Mouse (Mus musculus) heart, adult 2 months (tissue): ENCODE measurements around the gene Pitpnm3. TPM values are rescaled to one million over a fixed set of nuclear protein-coding genes. Genes with fewer than 3 reads are reported as not detected.
A peak's percentile ranks its signal among the peaks of the same experiment; 100 is the strongest.

Experiments
- DNase-seq, 2 experiments: peaks; one replicate each; pipeline ENCODE4 v3.0.0; 2021
- H3K27ac ChIP-seq: fragments of 200-600 bp; 2 replicates; pipeline ENCODE4 v1.8.1; 2022
- H3K27me3 ChIP-seq: fragments of 200-500 bp; 2 replicates; pipeline ENCODE4 v1.6.1; 2012; ENCODE audit warnings: mild to moderate bottlenecking, low read length, inconsistent platforms, mixed read lengths; ENCODE audit not compliant: control insufficient read depth, insufficient read depth
- H3K36me3 ChIP-seq: fragments of 200-500 bp; 2 replicates; pipeline ENCODE4 v1.6.1; 2012; ENCODE audit warnings: low read length, inconsistent platforms; ENCODE audit not compliant: control insufficient read depth, insufficient read depth
- H3K4me1 ChIP-seq: fragments of 200-500 bp; 2 replicates; pipeline ENCODE4 v1.6.1; 2011; ENCODE audit warnings: low read length; ENCODE audit not compliant: control insufficient read depth, insufficient read depth
- H3K4me3 ChIP-seq: fragments of 200-600 bp; 2 replicates; pipeline ENCODE4 v1.8.1; 2022
- H3K79me2 ChIP-seq: fragments of 200-500 bp; replicated peaks from 2 replicates; pipeline ENCODE4 v1.6.1; 2012; ENCODE audit warnings: mild to moderate bottlenecking, inconsistent platforms, low read length, moderate library complexity, mixed read lengths; ENCODE audit not compliant: control insufficient read depth, insufficient read depth
- H3K9ac ChIP-seq: fragments of 200-500 bp; 2 replicates; pipeline ENCODE4 v1.6.1; 2012; ENCODE audit warnings: low read depth, mild to moderate bottlenecking, control low read depth, inconsistent platforms, low read length, mixed read lengths
- CTCF ChIP-seq: fragments of 200-600 bp; IDR thresholded peaks from 2 replicates; pipeline ENCODE4 v1.8.1; 2022; ENCODE audit warnings: antibody characterized with exemption, mild to moderate bottlenecking, moderate library complexity
- EP300 ChIP-seq: fragments of 200-500 bp; IDR thresholded peaks from 2 replicates; pipeline ENCODE4 v1.6.1; 2011; ENCODE audit warnings: low read depth, low read length, control low read depth; ENCODE audit not compliant: insufficient read depth
- POLR2A ChIP-seq: fragments of 200-500 bp; IDR thresholded peaks from 2 replicates; pipeline ENCODE4 v1.6.1; 2011; ENCODE audit warnings: mild to moderate bottlenecking, low read depth, low read length, control low read depth; ENCODE audit not compliant: insufficient read depth
- WGBS: fragments of 180-500 bp; shearing (Covaris S2); methylation state at CpG from one replicate; pipeline ENCODE4 v1.1.7; 2018; 5-methylcytosine and 5-hydroxymethylcytosine counted together
- intact Hi-C: fragments of 180-260 bp; cut with DNase I; formaldehyde crosslinking; loops from one replicate; pipeline ENCODE4 v1.15.1; 2025
- polyA plus RNA-seq: library from polyadenylated mRNA; depleted of rRNA; stranded (reverse); fragments of >200 nt; gene quantifications from 2 replicates; pipeline ENCODE4 v1.2.3, GENCODE M21; 2012
- total RNA-seq, 2 experiments: library from RNA; stranded (reverse); gene quantifications; 2 replicates each; pipeline ENCODE4 v1.2.3; 2021

The Pitpnm3 gene
- total and polyA plus RNA-seq, 3 experiments = 1.2 to 5.1 (median 2.0) TPM

DNA sequence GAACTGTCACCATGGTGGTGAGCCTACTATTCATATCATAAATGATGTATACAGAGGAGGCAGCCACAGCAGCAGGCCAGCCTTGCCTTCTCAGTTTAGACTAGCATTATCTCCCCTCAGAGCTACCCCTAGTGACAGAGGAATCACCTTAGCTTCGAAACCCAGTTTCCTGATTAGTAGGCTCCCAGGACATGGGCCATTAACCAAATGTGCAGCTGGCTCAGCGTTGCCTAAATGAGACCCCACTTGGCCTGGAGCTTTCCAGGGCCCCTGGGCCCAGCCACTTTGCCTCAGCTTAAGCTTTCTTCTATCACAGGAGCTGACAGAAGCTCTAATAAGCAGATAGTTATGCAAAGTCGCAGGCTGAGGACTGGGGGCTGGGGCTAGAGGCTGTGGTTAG is 39.6 kb downstream of the Pitpnm3 start:
- no peak overlapping the region for H3K4me3 ChIP-seq
- no peaks in the 10 kb centered on the region for H3K36me3 ChIP-seq
- H3K27ac ChIP-seq = no peak overlapping the region
- H3K27me3 ChIP-seq = no peaks in the 10 kb centered on the region
- no peaks in the 10 kb centered on the region for H3K79me2 ChIP-seq
- H3K9ac ChIP-seq = no peak overlapping the region
- intact Hi-C loops = no loop called here
- TF ChIP-seq CTCF (no peak), EP300 (no peak), POLR2A (no peak)
- 81% methylated on average over 3 of the region's 3 CpGs for WGBS
- DNase-seq = no peak
- H3K4me1 ChIP-seq = peaks cover 3% of the 10 kb centered on the region

DNA sequence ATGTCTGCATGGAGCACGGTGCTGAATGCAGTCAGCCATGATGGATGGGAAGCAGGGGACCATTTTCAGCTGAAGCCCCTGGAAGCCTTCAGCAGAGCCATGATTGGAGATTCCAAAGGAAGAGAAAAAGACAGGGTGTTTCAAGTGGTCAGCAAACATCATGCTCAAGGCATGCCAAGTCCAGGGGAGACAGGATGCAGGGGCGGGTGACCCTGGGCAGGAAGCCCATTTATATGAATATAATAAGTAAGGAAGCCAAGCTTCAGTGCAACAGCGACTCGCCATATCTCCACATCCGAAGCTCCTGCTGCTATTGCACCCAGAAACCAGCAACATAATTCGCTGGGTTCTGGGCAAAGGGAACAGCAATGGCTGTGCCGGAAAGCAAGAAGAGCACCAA is 41.1 kb downstream of the Pitpnm3 start:
- peak; percentile 45 to 50 for DNase-seq
- Histone ChIP-seq H3K27me3 (no peaks in the 10 kb centered on the region), H3K36me3 (no peaks in the 10 kb centered on the region), H3K4me1 (peaks cover 3% of the 10 kb centered on the region), H3K4me3 (no peak overlapping the region), H3K9ac (no peak overlapping the region), H3K27ac (no peak overlapping the region), H3K79me2 (no peaks in the 10 kb centered on the region)
- 37% methylated on average over 7 of the region's 7 CpGs for whole genome bisulfite sequencing
- intact Hi-C loops = no loop called here
- TF ChIP-seq POLR2A = no peak

- intact Hi-C loops = no loop called here
- H3K79me2 ChIP-seq = no peaks in the 10 kb centered on the region
- TF ChIP-seq POLR2A (no peak), EP300 (no peak), CTCF (no peak)
- H3K9ac ChIP-seq = no peak overlapping the region
- no peaks in the 10 kb centered on the region for H3K27me3 ChIP-seq
- no peak for DNase-seq
- no peaks in the 10 kb centered on the region for H3K36me3 ChIP-seq
- no peak overlapping the region for H3K4me3 ChIP-seq
- no peak overlapping the region for H3K27ac ChIP-seq
- H3K4me1 ChIP-seq = peaks cover 3% of the 10 kb centered on the region
- WGBS = 58% methylated on average over 8 of the region's 8 CpGs
These were observed 43.2 kb downstream of the Pitpnm3 start for GRCm38 (mm10) chr11:72092390-72092789.

DNA sequence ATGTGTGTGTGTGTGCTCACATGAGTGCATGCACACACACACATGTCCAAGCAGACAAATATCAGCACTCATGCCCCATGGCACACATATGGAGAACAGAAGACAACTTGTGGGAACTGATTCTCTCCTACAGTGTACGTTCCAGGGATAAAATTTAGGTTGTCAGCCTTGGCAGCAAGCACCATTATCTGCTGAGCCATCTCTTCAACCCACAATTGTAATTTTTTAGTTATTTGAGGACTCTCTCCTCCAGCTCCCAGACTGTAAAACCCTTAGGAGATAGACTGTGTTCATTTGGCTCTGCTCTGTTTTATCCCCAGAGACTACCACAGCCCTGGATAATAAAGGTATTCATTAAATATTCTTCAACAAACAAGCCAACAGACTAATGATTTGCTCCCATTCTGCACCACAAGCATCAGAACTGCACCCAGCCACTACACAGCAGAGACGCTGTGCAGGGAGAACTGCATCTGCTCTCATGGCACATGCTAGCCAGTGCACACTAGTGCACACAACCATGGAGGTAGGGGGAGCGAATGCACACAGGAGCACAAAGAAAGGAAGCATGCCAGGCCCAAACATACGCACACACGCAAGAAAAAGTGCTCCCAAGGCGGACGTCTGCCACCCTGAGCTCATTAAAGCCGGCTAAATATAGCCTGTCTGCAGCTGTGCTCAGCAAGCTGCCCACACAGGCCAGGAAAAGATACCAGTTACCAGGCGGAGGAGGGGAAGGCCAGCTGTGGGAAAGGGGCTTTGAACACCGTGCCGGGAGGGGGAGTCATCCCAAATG is 49.1 kb downstream of the Pitpnm3 start:
- intact Hi-C loops = no loop called here
- peak overlapping the region; percentile 34; the same call in 1 of the 2 replicates for H3K9ac ChIP-seq
- TF ChIP-seq EP300 = no peak
- TF ChIP-seq CTCF = no peak
- TF ChIP-seq POLR2A = no peak
- no peaks in the 10 kb centered on the region for H3K27me3 ChIP-seq
- H3K4me3 ChIP-seq = no peak overlapping the region
- H3K4me1 ChIP-seq = peaks cover 4% of the 10 kb centered on the region; the same call in 1 of the 2 replicates
- H3K27ac ChIP-seq = no peak overlapping the region; the same call in 1 of the 2 replicates
- H3K36me3 ChIP-seq = no peaks in the 10 kb centered on the region
- peak; percentile 34 to 39 for DNase-seq
- no peaks in the 10 kb centered on the region for H3K79me2 ChIP-seq
- 17% methylated on average over 11 of the region's 11 CpGs for WGBS

GRCm38 (mm10) chr11:72084337-72084736 is 51.2 kb downstream of the Pitpnm3 start:
- no peak for DNase-seq
- H3K27ac ChIP-seq = no peak overlapping the region
- no peaks in the 10 kb centered on the region for H3K79me2 ChIP-seq
- no peaks in the 10 kb centered on the region for H3K36me3 ChIP-seq
- no peaks in the 10 kb centered on the region for H3K27me3 ChIP-seq
- H3K4me1 ChIP-seq = peaks cover 4% of the 10 kb centered on the region; the same call in 1 of the 2 replicates
- 98% methylated on average over 15 of the region's 15 CpGs for WGBS
- no peak overlapping the region for H3K4me3 ChIP-seq
- no peak overlapping the region for H3K9ac ChIP-seq
- TF ChIP-seq EP300 = no peak
- TF ChIP-seq CTCF = no peak
- no peak for TF ChIP-seq POLR2A
- intact Hi-C loops = no loop called here

DNA sequence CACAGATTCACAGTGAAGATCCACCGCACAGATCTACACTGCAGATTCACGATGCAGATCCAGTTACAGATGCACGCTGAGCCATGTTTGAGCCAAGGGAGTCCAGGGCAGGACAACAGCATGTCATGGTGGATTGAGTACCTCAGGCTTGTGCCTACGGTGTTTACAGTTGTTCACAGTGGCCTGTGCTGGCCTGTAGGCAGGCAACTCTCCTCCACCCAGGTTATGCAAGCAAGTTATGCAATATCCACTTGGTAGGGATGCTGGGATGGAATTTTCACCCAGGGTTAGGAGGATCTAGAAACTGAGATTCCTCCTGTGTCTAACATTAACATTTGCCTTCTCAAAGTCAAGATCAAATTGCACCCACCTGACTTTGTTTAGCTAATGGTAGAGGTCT is 53.0 kb downstream of the Pitpnm3 start:
- WGBS = 92% methylated on average over 4 of the region's 4 CpGs
- H3K9ac ChIP-seq = no peak overlapping the region
- no peak for DNase-seq
- TF ChIP-seq POLR2A = no peak
- no peak for TF ChIP-seq EP300
- no peak for TF ChIP-seq CTCF
- intact Hi-C loops = no loop called here
- no peak overlapping the region for H3K27ac ChIP-seq
- H3K27me3 ChIP-seq = no peaks in the 10 kb centered on the region
- no peaks in the 10 kb centered on the region for H3K79me2 ChIP-seq
- H3K4me1 ChIP-seq = peaks cover 7% of the 10 kb centered on the region; the same call in 1 of the 2 replicates
- H3K36me3 ChIP-seq = no peaks in the 10 kb centered on the region
- H3K4me3 ChIP-seq = no peak overlapping the region
